Mouse (Mus musculus) embryonic facial prominence, embryonic 11.5 days (tissue): ENCODE results near the gene Dand5. TPM values are rescaled to one million over a fixed set of nuclear protein-coding genes. Genes with fewer than 3 reads are reported as not detected.

Experiments
- ATAC-seq: fragments of 200-750 bp; cut with Nextera tagmentation; replicated peaks from 2 replicates; pipeline ENCODE4 v1.8.0; 2017; ENCODE audit warnings: low read depth; ENCODE audit not compliant: insufficient number of reproducible peaks, low FRiP score, low TSS enrichment
- DNase-seq: peaks from one replicate; pipeline ENCODE4 v3.0.0-alpha.2; 2015; ENCODE audit warnings: low spot score
- H3K27ac ChIP-seq: fragments of 300-500 bp; sonication (generic); replicated peaks from 2 replicates; pipeline ENCODE4 v1.5.1; 2014; ENCODE audit warnings: mild to moderate bottlenecking, low read depth, low read length, control low read depth
- H3K27me3 ChIP-seq: fragments of 300-500 bp; sonication (generic); 2 replicates; pipeline ENCODE4 v1.6.1; 2014; ENCODE audit warnings: mild to moderate bottlenecking, low read length, moderate library complexity, mixed read lengths; ENCODE audit not compliant: control insufficient read depth, insufficient read depth
- H3K36me3 ChIP-seq: fragments of 300-500 bp; sonication (generic); replicated peaks from 2 replicates; pipeline ENCODE4 v1.6.1; 2014; ENCODE audit warnings: low read depth, mild to moderate bottlenecking, low read length, moderate library complexity, mixed read lengths; ENCODE audit not compliant: control insufficient read depth, insufficient read depth
- H3K4me1 ChIP-seq: fragments of 300-500 bp; sonication (generic); 2 replicates; pipeline ENCODE4 v1.6.1; 2014; ENCODE audit warnings: low read length, mixed read lengths; ENCODE audit not compliant: control insufficient read depth, insufficient read depth
- H3K4me2 ChIP-seq: fragments of 300-500 bp; sonication (generic); 2 replicates; pipeline ENCODE4 v1.6.1; 2014; ENCODE audit warnings: low read depth, mild to moderate bottlenecking, control low read depth, low read length, moderate library complexity
- H3K4me3 ChIP-seq: fragments of 300-500 bp; sonication (generic); 2 replicates; pipeline ENCODE4 v1.5.1; 2014; ENCODE audit warnings: low read depth, low read length, control low read depth
- H3K9ac ChIP-seq: fragments of 300-500 bp; sonication (generic); replicated peaks from 2 replicates; pipeline ENCODE4 v1.6.1; 2014; ENCODE audit warnings: mild to moderate bottlenecking, control low read depth, low read length
- H3K9me3 ChIP-seq: fragments of 300-500 bp; sonication (generic); replicated peaks from 2 replicates; pipeline ENCODE4 v1.6.1; 2016; ENCODE audit warnings: mild to moderate bottlenecking, low read length, inconsistent platforms, mixed read lengths; ENCODE audit not compliant: control insufficient read depth
- WGBS: fragments of 180-500 bp; shearing (Covaris S2); extraction: QIAGEN DNeasy Blood & Tissue Kit; methylation state at CpG from one replicate; pipeline ENCODE4 v1.1.7; 2014; 5-methylcytosine and 5-hydroxymethylcytosine counted together
- polyA plus RNA-seq: library from polyadenylated mRNA; unstranded; fragments of >200 nt; fragmentation: Nextera tagmentation; extraction: Ambion mirVana; gene quantifications from 2 replicates; pipeline ENCODE4 v1.2.1, GENCODE M21; 2014

The Dand5 gene
- polyA plus RNA-seq: 3.6 and 3.8 TPM in 2 replicates

GRCm38 (mm10) chr8:84822723-84823122 lies at the start of gene Dand5:
TSS of gene Dand5 (minus strand) at chr8:84822823.
- Histone ChIP-seq H3K4me1 (no peaks in the 10 kb centered on the region), H3K4me3 (no peak within 1 kb of the TSS), H3K9me3 (no peaks in the 10 kb centered on the region), H3K27ac (no peak within 1 kb of the TSS), H3K9ac (no peak within 1 kb of the TSS), H3K36me3 (no peaks in the 10 kb centered on the region), H3K4me2 (peak within 1 kb of the TSS; percentile 10; the same call in 1 of the 2 replicates), H3K27me3 (no peaks in the 10 kb centered on the region)
- ATAC-seq (no peak), DNase-seq (no peak)
- 28% methylated on average over 3 of the region's 3 CpGs for WGBS

GRCm38 (mm10) chr8:84871376-84872308 lies 49.0 kb upstream of the Dand5 start, which contains the start of gene Syce2:
TSS of gene Syce2 (plus strand) at chr8:84872111.
- DNase-seq: peak; percentile 78
- Histone ChIP-seq H3K4me2 (peak within 1 kb of the TSS; percentile 89), H3K9ac (peak within 1 kb of the TSS; percentile 67), H3K4me3 (peak within 1 kb of the TSS; percentile 42), H3K36me3 (peaks cover 11% of the 10 kb centered on the region), H3K9me3 (no peaks in the 10 kb centered on the region), H3K27me3 (no peaks in the 10 kb centered on the region), H3K4me1 (no peaks in the 10 kb centered on the region), H3K27ac (no peak within 1 kb of the TSS)
- 15% methylated on average over 42 of the region's 46 CpGs for WGBS
- ATAC-seq: peak; percentile 36; the same call in 1 of the 2 replicates

GRCm38 (mm10) chr8:84856864-84857441 lies 34.3 kb upstream of the Dand5 start, which contains the start of gene Farsa:
TSS of gene Farsa (plus strand) at chr8:84856989.
- H3K9me3 ChIP-seq: no peaks in the 10 kb centered on the region
- no peak within 1 kb of the TSS; the same call in 1 of the 2 replicates for H3K27ac ChIP-seq
- peak within 1 kb of the TSS; percentile 84 for H3K4me2 ChIP-seq
- DNase-seq: peak; percentile 97
- no peaks in the 10 kb centered on the region for H3K4me1 ChIP-seq
- peaks cover 15% of the 10 kb centered on the region for H3K36me3 ChIP-seq
- peak; percentile 75 for ATAC-seq
- no peaks in the 10 kb centered on the region for H3K27me3 ChIP-seq
- H3K9ac ChIP-seq: peak within 1 kb of the TSS; percentile 85
- WGBS: under 1% methylated on average over 39 of the region's 39 CpGs
- peak within 1 kb of the TSS; percentile 90 for H3K4me3 ChIP-seq

GRCm38 (mm10) chr8:84856434-84856833 lies 33.8 kb upstream of the Dand5 start:
- no peak overlapping the region; the same call in 1 of the 2 replicates for H3K4me3 ChIP-seq
- no peak overlapping the region for H3K27ac ChIP-seq
- H3K9me3 ChIP-seq: no peaks in the 10 kb centered on the region
- peaks cover 11% of the 10 kb centered on the region for H3K36me3 ChIP-seq
- ATAC-seq (0 out of 2 replicates have a peak, but pooled peaks have one; percentile 2), DNase-seq (no peak)
- H3K4me2 ChIP-seq: no peak overlapping the region; the same call in 1 of the 2 replicates
- H3K9ac ChIP-seq: no peak overlapping the region
- WGBS: 93% methylated on average over 3 of the region's 3 CpGs
- H3K4me1 ChIP-seq: no peaks in the 10 kb centered on the region
- H3K27me3 ChIP-seq: no peaks in the 10 kb centered on the region

- Histone ChIP-seq H3K27me3 (no peaks in the 10 kb centered on the region), H3K9ac (peak overlapping the region; percentile 63), H3K4me2 (peak overlapping the region; percentile 61), H3K27ac (peak overlapping the region; percentile 31; the same call in 1 of the 2 replicates), H3K9me3 (no peaks in the 10 kb centered on the region), H3K4me3 (no peak overlapping the region), H3K4me1 (peaks cover 4% of the 10 kb centered on the region; the same call in 1 of the 2 replicates), H3K36me3 (peaks cover 19% of the 10 kb centered on the region)
- DNase-seq (no peak), ATAC-seq (no peak)
- 51% methylated on average over 6 of the region's 6 CpGs for WGBS
These were observed 25.2 kb upstream of the Dand5 start for GRCm38 (mm10) chr8:84847684-84848435.

- H3K36me3 ChIP-seq: peaks cover 26% of the 10 kb centered on the region
- DNase-seq (peak; percentile 100), ATAC-seq (peak; percentile 99)
- peak within 1 kb of the TSS; percentile 94 for H3K9ac ChIP-seq
- peak within 1 kb of the TSS; percentile 85 for H3K27ac ChIP-seq
- H3K9me3 ChIP-seq: no peaks in the 10 kb centered on the region
- no peaks in the 10 kb centered on the region for H3K27me3 ChIP-seq
- H3K4me1 ChIP-seq: peaks cover 4% of the 10 kb centered on the region; the same call in 1 of the 2 replicates
- H3K4me3 ChIP-seq: peak within 1 kb of the TSS; percentile 85
- H3K4me2 ChIP-seq: peak within 1 kb of the TSS; percentile 69
- WGBS: under 1% methylated on average over 55 of the region's 55 CpGs
These were observed 24.3 kb upstream of the Dand5 start, which contains the start of gene Calr for GRCm38 (mm10) chr8:84846722-84847572. TSS of gene Calr (minus strand) at chr8:84846934.
